Mouse (Mus musculus): Measurements from ENCODE around the gene Ssx2ip.
A peak's percentile ranks its signal among the peaks of the same experiment; 100 is the strongest.

Gene Ssx2ip

GRCm38 (mm10) chr3:146404311-146405201 is at the start of gene Ssx2ip:
Ssx2ip (plus strand) TSS chr3:146404642.
- peak; percentile 92 for DNase-seq (ENCODE audit: low spot score)

GRCm38 (mm10) chr3:146355146-146355545 is 49.3 kb upstream of the Ssx2ip start:
- DNase-seq (ENCODE audit: low spot score), result no peak

- DNase-seq (ENCODE audit: low spot score), result no peak
These were observed 39.0 kb upstream of the Ssx2ip start for GRCm38 (mm10) chr3:146365471-146365870.

GRCm38 (mm10) chr3:146367058-146367457 is 37.4 kb upstream of the Ssx2ip start:
- DNase-seq (ENCODE audit: low spot score), result no peak

GRCm38 (mm10) chr3:146370553-146371095 is 33.8 kb upstream of the Ssx2ip start:
- DNase-seq (ENCODE audit: low spot score), result no peak

GRCm38 (mm10) chr3:146371201-146371600 is 33.2 kb upstream of the Ssx2ip start:
- no peak for DNase-seq (ENCODE audit: low spot score)

- no peak for DNase-seq (ENCODE audit: low spot score)
These were observed 29.8 kb upstream of the Ssx2ip start for GRCm38 (mm10) chr3:146374596-146375175.

- no peak for DNase-seq (ENCODE audit: low spot score)
These were observed 29.2 kb upstream of the Ssx2ip start for GRCm38 (mm10) chr3:146375224-146375657.

- no peak for DNase-seq (ENCODE audit: low spot score)
These were observed 27.9 kb upstream of the Ssx2ip start for GRCm38 (mm10) chr3:146376337-146377130.

GRCm38 (mm10) chr3:146377216-146377615 is 27.2 kb upstream of the Ssx2ip start:
- DNase-seq (ENCODE audit: low spot score), result no peak

- no peak for DNase-seq (ENCODE audit: low spot score)
These were observed 25.7 kb upstream of the Ssx2ip start for GRCm38 (mm10) chr3:146378753-146379152.

- DNase-seq (ENCODE audit: low spot score), result no peak
These were observed 24.5 kb upstream of the Ssx2ip start for GRCm38 (mm10) chr3:146379740-146380466.

- DNase-seq (ENCODE audit: low spot score), result no peak
These were observed 23.6 kb upstream of the Ssx2ip start for GRCm38 (mm10) chr3:146380874-146381273.

- no peak for DNase-seq (ENCODE audit: low spot score)
These were observed 23.0 kb upstream of the Ssx2ip start for GRCm38 (mm10) chr3:146381471-146381870.

GRCm38 (mm10) chr3:146386800-146387199 is 17.6 kb upstream of the Ssx2ip start:
- DNase-seq (ENCODE audit: low spot score), result no peak

GRCm38 (mm10) chr3:146392656-146393321 is 11.7 kb upstream of the Ssx2ip start:
- DNase-seq (ENCODE audit: low spot score), result no peak

GRCm38 (mm10) chr3:146393641-146394100 is 10.8 kb upstream of the Ssx2ip start:
- no peak for DNase-seq (ENCODE audit: low spot score)

- no peak for DNase-seq (ENCODE audit: low spot score)
These were observed 8.2 kb upstream of the Ssx2ip start for GRCm38 (mm10) chr3:146396256-146396655.

- no peak for DNase-seq (ENCODE audit: low spot score)
These were observed 7.5 kb upstream of the Ssx2ip start for GRCm38 (mm10) chr3:146396934-146397333.

GRCm38 (mm10) chr3:146397847-146398246 is 6.6 kb upstream of the Ssx2ip start:
- no peak for DNase-seq (ENCODE audit: low spot score)

- DNase-seq (ENCODE audit: low spot score), result no peak
These were observed 5.2 kb upstream of the Ssx2ip start for GRCm38 (mm10) chr3:146399203-146399602.
